Mouse (Mus musculus) stomach, embryonic 15.5 days (tissue): ENCODE data around the gene Cxcl17. TPM values are rescaled to one million over a fixed set of nuclear protein-coding genes. Genes with fewer than 3 reads are reported as not detected.
"Not testable (repeated sequence)": the region's sequence is repeated elsewhere in the genome, so short reads cannot be mapped to it uniquely, and the experiment has no call there.

Source experiments
- ATAC-seq: fragments of 200-750 bp; cut with Nextera tagmentation; 2 replicates; pipeline ENCODE4 v1.8.0; 2017; ENCODE audit warnings: low read depth, moderate number of reproducible peaks, moderate TSS enrichment; ENCODE audit not compliant: insufficient read depth, low FRiP score
- H3K27ac ChIP-seq: fragments of 300-500 bp; sonication (generic); 2 replicates; pipeline ENCODE4 v1.5.1; 2015; ENCODE audit warnings: mild to moderate bottlenecking, inconsistent platforms
- H3K27me3 ChIP-seq: fragments of 300-500 bp; sonication (generic); replicated peaks from 2 replicates; pipeline ENCODE4 v1.6.1; 2015; ENCODE audit warnings: inconsistent platforms
- H3K36me3 ChIP-seq: fragments of 300-500 bp; sonication (generic); 2 replicates; pipeline ENCODE4 v1.6.1; 2015; ENCODE audit warnings: inconsistent platforms
- H3K4me1 ChIP-seq: fragments of 300-500 bp; sonication (generic); 2 replicates; pipeline ENCODE4 v1.6.1; 2015; ENCODE audit warnings: inconsistent platforms
- H3K4me2 ChIP-seq: fragments of 300-500 bp; sonication (generic); 2 replicates; pipeline ENCODE4 v1.6.1; 2015; ENCODE audit warnings: mild to moderate bottlenecking, inconsistent platforms
- H3K4me3 ChIP-seq: fragments of 300-500 bp; sonication (generic); replicated peaks from 2 replicates; pipeline ENCODE4 v1.5.1; 2015; ENCODE audit warnings: inconsistent platforms
- H3K9ac ChIP-seq: fragments of 300-500 bp; sonication (generic); 2 replicates; pipeline ENCODE4 v1.6.1; 2015; ENCODE audit warnings: inconsistent platforms
- H3K9me3 ChIP-seq: fragments of 300-500 bp; sonication (generic); 2 replicates; pipeline ENCODE4 v1.6.1; 2016; ENCODE audit warnings: inconsistent platforms
- WGBS: fragments of 180-500 bp; shearing (Covaris S2); methylation state at CpG from one replicate; pipeline ENCODE4 v1.1.7; 2015; 5-methylcytosine and 5-hydroxymethylcytosine counted together
- polyA plus RNA-seq: library from polyadenylated mRNA; unstranded; fragments of >200 nt; fragmentation: Nextera tagmentation; extraction: Ambion mirVana; gene quantifications from 2 replicates; pipeline ENCODE4 v1.2.1, GENCODE M21; 2015

Gene Cxcl17
- polyA plus RNA-seq, 1 experiment from 2014 or later: 0.42 TPM

DNA sequence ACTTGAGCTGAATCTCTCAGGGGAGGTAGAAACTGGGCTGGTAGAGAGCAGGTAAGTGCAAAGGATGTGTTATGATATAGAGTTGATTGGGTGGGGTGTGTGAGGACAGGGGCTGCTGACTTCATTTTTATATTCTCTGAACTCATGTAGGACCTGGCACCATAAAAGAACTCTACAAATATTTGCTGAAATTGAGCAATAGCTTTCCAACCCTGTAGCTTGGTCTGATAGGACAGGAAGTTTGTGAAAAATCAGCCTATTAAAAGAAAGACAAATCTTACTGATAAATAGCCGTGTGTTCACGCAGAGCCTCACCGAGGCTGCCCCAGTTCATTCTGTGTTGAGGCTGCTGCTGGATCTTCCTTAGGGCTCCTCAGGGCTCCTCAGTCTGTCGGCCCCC lies 7.3 kb upstream of the Cxcl17 start:
- Histone ChIP-seq H3K36me3 (no peaks in the 10 kb centered on the region), H3K27ac (no peak overlapping the region), H3K4me1 (no peaks in the 10 kb centered on the region), H3K27me3 (no peaks in the 10 kb centered on the region), H3K9ac (no peak overlapping the region), H3K9me3 (no peaks in the 10 kb centered on the region), H3K4me3 (no peak overlapping the region), H3K4me2 (no peak overlapping the region)
- WGBS: 73% methylated on average over 4 of the region's 4 CpGs
- ATAC-seq: no peak

DNA sequence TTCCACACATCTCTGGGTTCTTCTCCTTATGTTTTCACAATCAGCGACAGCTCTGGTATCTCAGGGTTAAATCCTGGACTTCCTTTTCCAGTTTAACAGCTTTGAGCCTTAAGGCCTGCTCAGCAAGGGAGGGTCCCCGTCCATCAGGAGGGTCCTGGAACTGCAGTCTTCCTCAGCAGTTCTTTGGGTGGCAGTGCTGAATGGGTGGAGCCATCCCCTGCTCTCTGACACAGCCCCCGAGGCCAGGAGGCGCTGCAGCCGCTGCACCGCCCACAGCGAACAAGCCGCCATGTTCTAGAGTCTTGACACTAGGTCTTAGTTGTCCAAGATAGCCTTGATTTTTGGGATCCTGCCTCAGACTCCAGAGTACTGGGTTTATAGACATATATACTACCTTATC lies 6.8 kb upstream of the Cxcl17 start:
- no peak overlapping the region for H3K27ac ChIP-seq
- WGBS: 79% methylated on average over 8 of the region's 8 CpGs
- ATAC-seq: no peak

DNA sequence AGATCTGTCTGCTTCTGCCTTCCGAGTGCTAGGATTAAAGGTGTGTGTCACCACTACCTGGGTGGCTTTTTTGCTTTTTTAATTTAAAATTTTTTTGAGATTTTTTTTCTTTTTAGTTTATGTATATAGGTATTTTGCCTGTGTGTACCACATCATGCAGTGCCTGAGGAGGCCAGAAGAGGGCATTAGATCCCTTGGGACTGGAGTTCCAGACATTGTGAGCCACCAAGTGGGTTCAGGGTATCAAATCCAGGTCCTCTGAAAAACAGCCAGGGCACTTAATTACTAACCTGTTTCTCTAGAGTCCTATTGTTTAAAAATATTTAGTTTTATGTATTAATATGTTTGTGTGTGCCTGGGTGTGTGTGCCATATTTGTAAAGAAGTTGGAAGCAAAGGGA lies 4.9 kb upstream of the Cxcl17 start:
- no peak for ATAC-seq
- 87% methylated on average over 1 of the region's 1 CpGs for WGBS
- Histone ChIP-seq H3K4me2 (no peak overlapping the region), H3K9ac (no peak overlapping the region), H3K4me3 (no peak overlapping the region), H3K9me3 (no peaks in the 10 kb centered on the region), H3K36me3 (no peaks in the 10 kb centered on the region), H3K4me1 (no peaks in the 10 kb centered on the region), H3K27ac (no peak overlapping the region), H3K27me3 (no peaks in the 10 kb centered on the region)

More for the DNA sequence above, 6.8 kb upstream of the Cxcl17 start:
- no peaks in the 10 kb centered on the region for H3K27me3 ChIP-seq
- no peak overlapping the region for H3K9ac ChIP-seq
- H3K4me3 ChIP-seq: no peak overlapping the region
- H3K36me3 ChIP-seq: no peaks in the 10 kb centered on the region
- H3K4me1 ChIP-seq: no peaks in the 10 kb centered on the region
- no peak overlapping the region for H3K4me2 ChIP-seq
- no peaks in the 10 kb centered on the region for H3K9me3 ChIP-seq

DNA sequence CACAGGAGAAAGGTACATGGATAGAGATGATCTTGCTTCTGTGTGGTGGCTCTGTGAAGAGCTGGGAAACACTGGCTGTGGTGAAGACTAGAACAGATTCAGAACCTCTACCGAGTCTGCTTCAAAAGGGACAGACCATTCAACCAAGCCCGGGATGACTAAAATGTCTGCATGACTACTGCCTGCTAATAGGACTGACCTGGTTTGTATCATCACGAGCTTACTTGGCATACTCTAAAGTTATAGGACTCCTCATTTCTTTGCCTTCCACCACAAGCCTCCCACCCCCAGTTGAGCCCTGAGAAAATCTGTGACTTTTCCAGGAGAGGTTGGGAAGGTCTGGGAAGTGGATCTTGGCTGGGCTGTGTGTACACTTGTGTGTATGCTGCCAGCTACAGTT lies 825 bp downstream of the Cxcl17 start:
- H3K27ac ChIP-seq: no peak overlapping the region
- no peak for ATAC-seq

DNA sequence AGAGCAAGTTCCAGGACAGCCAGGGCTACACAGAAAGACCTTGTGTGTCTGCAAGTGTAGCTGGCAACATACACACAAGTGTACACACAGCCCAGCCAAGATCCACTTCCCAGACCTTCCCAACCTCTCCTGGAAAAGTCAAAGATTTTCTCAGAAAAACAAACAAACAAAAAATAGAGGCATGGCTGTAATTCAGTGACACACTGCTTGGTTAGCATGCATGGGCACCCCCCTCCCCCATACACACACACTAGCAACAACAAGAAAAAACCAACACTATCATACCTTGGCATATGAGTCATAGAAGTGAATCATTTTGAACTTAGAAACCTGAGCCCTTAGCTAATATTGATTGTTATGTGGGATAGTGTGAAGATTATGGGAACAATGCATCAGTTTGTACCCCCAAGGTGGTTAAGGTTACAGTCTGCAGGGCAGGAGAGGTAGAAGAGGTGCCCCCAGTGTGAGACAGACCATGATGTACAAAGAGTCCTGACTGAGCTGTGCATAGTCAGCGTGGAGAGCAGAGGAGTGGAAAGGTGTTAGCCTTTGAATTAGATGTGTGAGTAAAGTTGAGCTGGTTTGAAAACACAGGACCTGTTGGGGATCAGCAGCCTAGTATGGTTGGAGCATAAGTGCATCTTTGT lies 1.6 kb downstream of the Cxcl17 start:
- Histone ChIP-seq H3K4me1 (no peaks in the 10 kb centered on the region), H3K27me3 (no peaks in the 10 kb centered on the region), H3K9me3 (no peaks in the 10 kb centered on the region), H3K4me3 (no peak overlapping the region), H3K27ac (peak overlapping the region; percentile 44; the same call in 1 of the 2 replicates), H3K36me3 (no peaks in the 10 kb centered on the region), H3K9ac (no peak overlapping the region), H3K4me2 (0 out of 2 replicates have a peak overlapping the region, but pooled peaks have one; percentile 8)
- ATAC-seq: peak; percentile 47
- 38% methylated on average over 1 of the region's 1 CpGs for WGBS

More for the DNA sequence above, 825 bp downstream of the Cxcl17 start:
- Histone ChIP-seq H3K4me1 (no peaks in the 10 kb centered on the region), H3K27me3 (no peaks in the 10 kb centered on the region), H3K4me3 (no peak overlapping the region), H3K4me2 (no peak overlapping the region), H3K9ac (no peak overlapping the region), H3K36me3 (no peaks in the 10 kb centered on the region), H3K9me3 (no peaks in the 10 kb centered on the region)
- 80% methylated on average over 3 of the region's 3 CpGs for WGBS

DNA sequence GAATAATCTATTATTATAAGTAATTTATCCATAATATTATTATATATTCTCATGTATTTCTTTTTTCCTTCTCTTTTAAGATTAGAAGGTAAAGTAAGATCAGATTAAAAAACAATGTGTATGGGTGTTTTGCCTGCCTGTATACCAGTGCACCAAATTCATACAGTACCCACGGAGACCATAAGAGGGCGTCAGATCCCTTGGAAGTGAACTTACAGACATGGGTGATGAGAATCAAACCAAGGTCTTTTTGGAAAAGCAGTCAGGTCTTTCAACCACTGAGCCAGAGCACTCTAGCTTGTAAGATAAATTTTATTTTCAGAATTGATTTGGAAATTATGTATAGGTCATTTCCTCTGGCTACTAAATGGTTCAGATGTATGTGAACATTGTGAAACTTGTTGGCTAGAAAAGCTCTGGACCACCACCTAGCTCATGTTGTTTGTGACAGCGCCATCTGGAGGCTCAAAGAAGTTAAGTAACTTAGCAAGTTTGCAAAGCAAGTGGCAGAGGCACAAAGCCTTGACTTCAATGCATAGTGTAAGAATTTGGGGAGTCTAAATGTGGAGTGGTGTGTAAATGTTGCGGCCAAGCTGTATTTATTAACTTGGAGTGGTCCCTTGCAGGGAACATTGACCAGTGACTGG lies 3.4 kb downstream of the Cxcl17 start:
- Histone ChIP-seq H3K4me1 (no peaks in the 10 kb centered on the region), H3K9ac (no peak overlapping the region), H3K4me3 (no peak overlapping the region), H3K4me2 (no peak overlapping the region), H3K27me3 (no peaks in the 10 kb centered on the region), H3K27ac (no peak overlapping the region), H3K9me3 (no peaks in the 10 kb centered on the region), H3K36me3 (no peaks in the 10 kb centered on the region)
- WGBS: 47% methylated on average over 4 of the region's 4 CpGs
- no peak for ATAC-seq

DNA sequence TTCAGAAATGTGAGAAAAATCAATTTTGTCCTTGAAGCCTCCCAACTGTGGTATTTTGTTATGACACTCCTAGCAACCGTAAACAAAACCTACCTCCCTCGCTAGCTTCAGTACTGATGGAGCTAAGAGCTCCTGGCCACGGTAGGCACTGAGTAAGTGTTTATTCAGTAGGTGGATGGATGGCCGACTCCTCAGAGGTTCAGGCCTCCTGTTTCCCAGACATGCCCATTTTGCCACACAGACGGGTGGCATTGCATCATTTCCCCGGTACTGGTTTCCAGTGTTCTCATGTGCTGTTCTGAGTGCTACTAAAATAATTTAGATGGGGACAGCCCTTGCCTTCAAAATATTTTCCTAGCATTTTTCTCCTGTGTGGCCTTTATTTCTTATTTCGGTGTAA lies 6.2 kb downstream of the Cxcl17 start:
- H3K4me2 ChIP-seq: no peak overlapping the region
- no peak overlapping the region for H3K4me3 ChIP-seq
- no peaks in the 10 kb centered on the region for H3K27me3 ChIP-seq
- H3K4me1 ChIP-seq: no peaks in the 10 kb centered on the region
- H3K9ac ChIP-seq: no peak overlapping the region
- H3K9me3 ChIP-seq: no peaks in the 10 kb centered on the region
- no peaks in the 10 kb centered on the region for H3K36me3 ChIP-seq
- 62% methylated on average over 7 of the region's 7 CpGs for WGBS
- ATAC-seq: no peak
- H3K27ac ChIP-seq: no peak overlapping the region

DNA sequence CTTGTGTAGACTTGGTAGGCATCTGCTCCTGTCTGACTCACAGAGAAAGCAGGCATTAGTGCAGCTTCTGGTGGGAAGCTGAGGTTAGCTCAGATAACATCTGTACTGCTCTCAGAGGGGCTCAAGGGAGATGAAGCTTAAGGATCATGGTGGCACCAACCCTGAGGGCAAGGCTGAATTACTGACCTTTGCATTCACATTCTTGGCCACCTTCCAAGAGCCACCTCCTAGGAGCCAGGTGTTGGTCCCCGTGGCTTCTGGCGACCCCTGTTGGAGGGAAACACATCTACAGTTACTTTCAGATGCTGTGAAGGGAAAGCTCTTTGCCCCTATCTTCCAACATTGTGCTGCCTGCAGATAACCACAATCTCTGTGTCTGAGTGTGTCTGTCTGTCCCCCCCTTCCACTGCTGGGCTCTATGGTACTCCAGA lies 10.0 kb downstream of the Cxcl17 start:
- ATAC-seq: peak; percentile 43; the same call in 1 of the 2 replicates
- Histone ChIP-seq H3K4me1 (no peaks in the 10 kb centered on the region), H3K4me3 (no peak overlapping the region), H3K4me2 (no peak overlapping the region), H3K9ac (no peak overlapping the region), H3K36me3 (no peaks in the 10 kb centered on the region), H3K27ac (no peak overlapping the region), H3K27me3 (no peaks in the 10 kb centered on the region), H3K9me3 (no peaks in the 10 kb centered on the region)
- WGBS: 0% methylated on average over 2 of the region's 2 CpGs

DNA sequence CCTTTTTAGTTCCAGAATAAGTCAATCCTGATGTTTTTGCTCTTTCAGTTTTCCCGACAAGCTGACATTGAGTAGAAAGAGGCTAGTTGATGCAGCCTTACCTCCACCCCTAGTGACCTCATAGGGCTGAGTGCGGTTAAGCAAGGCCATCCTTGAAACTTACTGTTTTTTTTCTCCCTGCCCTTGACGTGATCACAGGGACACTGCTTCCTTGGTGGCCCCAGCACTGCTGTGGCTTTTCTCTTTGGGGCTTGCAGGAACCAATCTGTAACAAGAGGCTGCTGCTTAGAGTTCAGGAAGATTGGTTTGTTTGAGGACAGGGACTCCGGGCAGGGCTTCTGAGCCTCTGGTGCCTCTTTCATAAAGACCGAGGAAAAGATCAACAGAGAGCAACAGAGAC lies 10.7 kb downstream of the Cxcl17 start:
- ATAC-seq: no peak
- H3K9ac ChIP-seq: no peak overlapping the region
- 52% methylated on average over 5 of the region's 5 CpGs for WGBS
- H3K9me3 ChIP-seq: no peaks in the 10 kb centered on the region
- H3K4me3 ChIP-seq: no peak overlapping the region
- no peaks in the 10 kb centered on the region for H3K4me1 ChIP-seq
- no peaks in the 10 kb centered on the region for H3K27me3 ChIP-seq
- no peak overlapping the region for H3K27ac ChIP-seq
- H3K4me2 ChIP-seq: no peak overlapping the region
- no peaks in the 10 kb centered on the region for H3K36me3 ChIP-seq

DNA sequence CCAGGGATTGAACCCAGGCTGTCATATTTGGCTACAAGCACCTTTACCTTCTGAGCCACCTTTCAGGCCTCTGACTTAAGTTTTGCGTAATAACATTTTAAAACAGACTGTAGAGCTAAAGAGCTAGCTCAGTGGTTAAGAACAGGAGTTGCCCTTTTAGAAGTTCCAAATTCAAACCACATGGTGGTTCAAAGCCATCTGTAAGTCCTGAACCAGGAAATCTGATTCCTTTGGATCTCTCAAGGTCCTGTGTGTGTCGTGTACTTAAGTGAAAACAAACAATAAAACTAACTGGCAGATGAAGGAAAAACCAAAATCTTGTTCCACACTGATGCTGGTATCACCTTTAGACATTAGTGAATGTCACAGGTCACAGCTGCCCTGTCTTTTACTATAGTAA lies 11.1 kb downstream of the Cxcl17 start:
- no peak for ATAC-seq
- 66% methylated on average over 2 of the region's 2 CpGs for WGBS
- no peak overlapping the region for H3K9ac ChIP-seq
- no peaks in the 10 kb centered on the region for H3K36me3 ChIP-seq
- 0 out of 2 replicates have a peak, but pooled peaks cover 2% of the 10 kb centered on the region for H3K4me1 ChIP-seq
- H3K27ac ChIP-seq: no peak overlapping the region
- no peak overlapping the region for H3K4me2 ChIP-seq
- no peak overlapping the region for H3K4me3 ChIP-seq
- no peaks in the 10 kb centered on the region for H3K27me3 ChIP-seq
- no peaks in the 10 kb centered on the region for H3K9me3 ChIP-seq

DNA sequence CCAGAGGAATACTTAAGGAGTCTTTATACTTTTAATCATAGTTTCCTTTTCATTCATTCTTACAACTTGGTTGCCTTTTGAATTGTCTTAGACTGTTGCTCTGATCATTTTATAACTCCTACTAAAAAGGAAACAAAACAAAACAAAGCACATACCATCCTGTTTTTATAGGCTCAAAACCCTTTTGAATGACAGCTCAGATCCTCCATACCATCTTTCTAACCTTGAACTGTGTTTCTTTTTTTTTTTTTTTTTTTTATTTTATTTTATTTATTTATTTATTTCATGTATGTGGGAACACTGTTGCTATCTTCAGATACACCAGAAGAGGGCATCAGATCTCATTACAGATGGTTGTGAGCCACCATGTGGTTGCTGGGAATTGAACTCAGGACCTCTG lies 13.7 kb downstream of the Cxcl17 start:
- not testable (repeated sequence) for H3K27me3 ChIP-seq, H3K9me3 ChIP-seq, H3K4me2 ChIP-seq, H3K36me3 ChIP-seq, H3K4me3 ChIP-seq, H3K9ac ChIP-seq, H3K27ac ChIP-seq, ATAC-seq
- H3K4me1 ChIP-seq: peaks cover 13% of the 10 kb centered on the region

DNA sequence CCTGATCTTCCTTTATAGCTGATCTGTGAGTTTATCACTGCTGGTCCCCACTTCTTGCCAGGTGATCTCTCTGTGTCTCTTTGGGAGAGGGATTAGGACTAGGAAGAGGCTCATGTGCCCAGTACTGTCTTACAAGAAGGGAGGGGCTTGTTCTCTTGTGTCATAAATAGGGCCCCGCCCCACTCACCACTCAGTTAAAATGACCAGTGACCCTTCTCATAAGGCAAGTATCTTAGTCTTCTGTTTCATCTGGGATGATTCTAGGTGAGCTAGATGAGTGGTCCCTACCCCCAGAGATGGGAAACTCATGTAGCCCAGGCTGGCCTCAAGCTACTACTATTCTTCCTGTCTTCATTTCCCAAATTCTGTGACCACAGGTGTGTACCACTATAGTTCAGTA lies 14.1 kb downstream of the Cxcl17 start, which contains the start of gene Lipe:
TSS of gene Lipe (minus strand) at position 101 of the 400 bp plus-strand sequence.
- Histone ChIP-seq H3K4me3 (no peak within 1 kb of the TSS), H3K27me3 (no peaks in the 10 kb centered on the region), H3K27ac (no peak within 1 kb of the TSS), H3K4me1 (peaks cover 17% of the 10 kb centered on the region), H3K4me2 (no peak within 1 kb of the TSS), H3K9ac (no peak within 1 kb of the TSS), H3K9me3 (no peaks in the 10 kb centered on the region), H3K36me3 (no peaks in the 10 kb centered on the region)
- 96% methylated on average over 1 of the region's 1 CpGs for WGBS
- ATAC-seq: no peak
